Mouse (Mus musculus): ENCODE measurements around the gene 4931406C07Rik.
A peak's percentile ranks its signal among the peaks of the same experiment; 100 is the strongest.
"Not testable (repeated sequence)": the region's sequence is repeated elsewhere in the genome, so short reads cannot be mapped to it uniquely, and the experiment has no call there.

Gene 4931406C07Rik

DNA sequence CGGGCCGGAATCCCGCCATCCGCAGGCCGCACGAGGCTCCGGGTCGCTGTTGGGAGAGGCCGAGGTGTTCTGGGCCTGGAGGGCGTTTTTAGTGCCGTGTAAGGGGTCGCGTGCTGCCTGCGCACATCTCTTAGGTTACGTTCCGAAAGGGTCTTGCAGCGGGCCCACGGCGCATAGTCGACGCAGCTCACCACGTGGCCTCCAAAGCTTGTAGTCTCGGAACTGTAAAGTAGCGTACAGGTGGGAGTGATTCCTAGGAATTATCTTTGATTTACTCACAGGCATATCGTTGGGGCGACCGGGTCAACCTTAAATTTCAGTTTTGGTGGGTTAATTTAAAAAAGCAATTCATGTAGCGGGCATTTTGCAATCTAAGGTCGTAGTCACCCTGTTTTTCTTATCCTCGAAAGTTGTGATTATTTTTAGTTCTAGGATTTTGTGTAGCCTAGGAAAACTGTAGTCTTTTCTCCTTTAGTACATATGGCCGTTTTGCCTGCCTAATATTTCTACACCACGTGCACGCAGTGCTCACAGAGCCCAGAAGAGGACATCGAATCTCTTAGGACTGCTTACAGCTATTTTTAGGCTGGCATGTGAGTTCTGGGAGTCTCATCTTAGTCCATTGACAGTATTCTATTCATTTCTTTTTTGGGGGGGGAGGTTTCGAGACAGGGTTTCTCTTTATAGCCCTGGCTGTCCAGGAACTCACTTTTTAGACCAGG is at the start of gene 4931406C07Rik:
4931406C07Rik (minus strand) TSS at position 51 of the 722 bp plus-strand sequence.
- peak; percentile 57 for DNase-seq (ENCODE audit: low read depth, low spot score)

DNA sequence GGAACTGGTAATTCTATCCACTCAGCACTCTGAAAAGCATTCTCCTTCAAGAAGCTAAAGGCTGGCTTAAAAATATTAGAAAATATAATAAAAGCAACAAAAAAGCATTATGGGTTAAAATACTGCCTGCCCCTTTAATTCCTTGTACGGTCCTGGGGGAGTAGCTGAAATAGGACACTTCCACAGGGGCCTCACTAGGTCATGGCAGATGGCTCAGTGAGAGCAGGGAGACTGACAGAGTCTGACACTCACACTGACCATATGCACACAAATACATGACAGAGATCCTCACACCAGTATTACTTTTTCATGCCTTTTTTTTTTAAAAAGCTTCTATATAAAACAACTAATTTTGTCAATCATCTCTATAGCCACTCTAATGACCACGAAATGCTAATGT is 43.7 kb upstream of the 4931406C07Rik start:
- no peak for DNase-seq (ENCODE audit: low read depth, low spot score)

DNA sequence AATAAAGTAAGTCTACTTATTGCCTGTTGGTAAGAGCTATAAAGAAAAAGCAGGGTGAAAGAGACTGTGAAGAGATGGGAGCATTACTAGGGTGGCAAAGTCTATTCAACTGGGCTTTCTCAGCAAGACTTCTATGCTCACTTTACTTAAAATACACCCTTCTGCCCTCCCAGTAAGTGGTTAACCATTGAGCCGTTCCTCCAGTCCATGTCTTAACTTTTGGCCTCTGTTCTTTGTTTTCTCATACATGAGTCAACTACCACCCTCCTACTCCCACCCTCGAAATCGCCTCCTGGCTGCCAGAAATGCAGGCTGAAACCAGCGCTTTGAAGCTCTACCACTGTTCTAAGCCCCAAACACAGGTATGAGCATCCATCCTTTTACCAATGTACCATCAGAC is 31.5 kb upstream of the 4931406C07Rik start:
- DNase-seq (ENCODE audit: low read depth, low spot score): no peak

DNA sequence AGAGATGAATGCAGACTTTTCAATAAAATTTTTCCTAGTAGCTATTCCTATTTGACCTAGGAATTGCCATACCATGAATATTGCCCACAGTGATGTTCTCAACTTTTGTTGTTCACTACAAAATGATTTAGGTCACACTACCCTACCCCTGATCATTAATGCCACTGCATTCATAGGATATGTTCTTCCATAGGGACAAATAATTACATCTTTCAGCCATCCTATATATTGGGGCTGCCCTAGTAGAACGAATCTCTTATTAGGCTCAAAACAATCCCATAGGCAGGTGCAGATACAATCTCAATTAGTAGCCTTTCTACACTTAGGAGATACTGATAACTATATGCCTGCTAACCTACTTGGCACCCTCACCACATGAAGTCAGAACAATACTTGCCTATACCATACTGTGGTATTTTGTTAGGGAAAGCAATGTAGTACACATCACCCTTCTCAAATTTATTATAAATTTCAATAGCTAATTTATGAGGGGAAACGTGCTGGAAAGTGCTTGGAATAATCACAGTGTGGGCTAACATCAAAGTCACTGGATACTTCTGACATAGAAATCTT is 12.0 kb upstream of the 4931406C07Rik start:
- DNase-seq (ENCODE audit: low read depth, low spot score): no peak

DNA sequence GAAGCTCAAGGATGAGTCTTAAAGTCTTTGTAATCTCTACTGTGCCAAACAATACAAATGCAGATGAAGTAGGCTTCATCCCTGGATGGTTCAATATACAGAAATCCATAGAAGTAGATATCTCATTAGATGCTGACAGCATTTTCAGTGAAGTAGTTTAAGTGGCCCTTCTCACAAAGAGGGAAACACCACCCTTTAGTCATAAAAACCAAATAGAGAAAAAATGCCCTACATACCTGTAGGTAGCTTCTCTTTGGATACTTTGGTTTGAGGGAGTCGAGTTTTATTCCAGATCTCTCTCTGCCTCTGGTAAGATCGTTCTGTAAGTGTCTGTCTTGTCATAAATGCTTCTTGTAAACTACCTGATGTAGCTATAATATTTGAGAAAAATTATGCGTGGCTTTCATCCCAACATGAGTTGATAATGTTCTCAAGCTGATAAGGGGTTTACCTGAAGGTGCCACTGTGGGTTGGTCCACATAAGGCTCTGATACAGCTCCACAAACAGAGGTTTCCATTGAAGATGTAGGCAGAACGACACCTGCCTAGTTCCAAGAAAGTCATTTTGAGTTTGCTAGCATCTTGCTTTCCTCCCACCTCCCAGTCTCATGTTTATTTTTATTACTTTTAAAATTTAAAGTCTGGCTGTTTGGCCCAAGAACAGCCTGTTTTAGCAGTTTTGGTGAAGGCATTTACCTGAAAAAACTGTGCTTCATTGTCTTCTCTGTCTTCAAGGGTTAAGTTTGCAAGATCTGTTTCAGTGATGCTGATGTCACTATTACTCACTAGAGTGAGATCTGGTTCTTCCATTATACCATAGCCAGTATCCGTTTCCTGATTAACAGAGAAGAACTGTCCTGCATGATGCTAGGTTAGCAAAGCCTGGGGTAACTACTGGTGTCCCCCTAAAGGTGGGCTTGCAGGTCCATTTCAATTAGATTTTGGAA is 11.2 kb upstream of the 4931406C07Rik start:
- no peak for DNase-seq (ENCODE audit: low read depth, low spot score)

DNA sequence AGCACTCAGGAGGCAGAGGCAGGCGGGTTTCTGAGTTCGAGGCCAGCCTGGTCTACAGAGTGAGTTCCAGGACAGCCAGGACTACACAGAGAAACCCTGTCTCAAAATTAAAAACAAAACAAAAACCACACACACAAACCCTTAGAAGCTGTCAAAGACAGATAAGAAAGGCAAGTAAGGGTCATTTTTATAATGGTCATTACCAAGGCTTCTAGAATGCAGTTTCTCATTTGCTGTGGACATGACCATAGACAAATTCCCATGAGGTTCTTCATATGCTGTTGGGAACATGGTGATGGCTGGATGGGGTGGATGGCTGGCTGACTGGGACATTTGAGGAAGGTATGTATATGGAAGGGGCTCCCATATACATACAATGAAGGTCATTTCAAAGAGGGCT is 10.0 kb upstream of the 4931406C07Rik start:
- not testable (repeated sequence) for DNase-seq (ENCODE audit: low read depth, low spot score)

DNA sequence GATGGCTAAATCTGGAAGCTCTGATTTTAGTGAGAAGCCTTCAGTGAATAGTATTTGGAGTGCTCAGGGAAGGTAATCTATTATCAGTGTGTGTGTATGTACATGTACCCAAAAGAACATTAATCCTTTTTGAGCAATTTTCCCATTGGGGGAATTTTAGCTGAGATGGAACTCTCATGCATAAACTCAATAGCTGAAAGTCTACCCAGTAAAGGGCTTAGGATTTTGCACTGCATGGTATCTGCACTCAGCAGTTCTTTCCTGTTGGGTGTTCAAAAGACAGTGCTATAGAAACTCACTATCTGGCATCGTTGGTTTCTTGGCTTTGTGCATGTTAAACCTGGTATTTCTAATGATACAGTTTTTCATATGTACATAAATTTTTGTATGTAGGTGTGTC is 8.4 kb upstream of the 4931406C07Rik start:
- no peak for DNase-seq (ENCODE audit: low read depth, low spot score)

DNA sequence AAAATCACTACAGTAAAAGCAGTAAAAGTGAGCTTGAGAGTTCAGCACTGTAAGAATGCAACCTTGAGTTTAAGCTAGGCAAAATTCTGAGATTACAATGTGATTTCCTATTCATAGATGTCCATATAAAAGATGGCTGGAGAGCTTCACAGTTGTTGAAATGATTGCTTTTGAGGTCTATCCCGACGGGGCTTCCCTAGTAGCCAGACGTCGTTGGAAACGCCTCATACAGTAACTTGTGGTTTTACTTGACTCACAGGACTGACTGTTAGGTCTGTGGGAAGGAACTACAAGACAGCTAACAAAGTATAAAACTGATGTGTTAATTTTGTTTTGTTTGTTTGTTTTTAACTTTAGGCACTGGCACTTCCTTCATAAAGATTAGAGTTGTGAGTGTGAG is 7.4 kb upstream of the 4931406C07Rik start:
- no peak for DNase-seq (ENCODE audit: low read depth, low spot score)

DNA sequence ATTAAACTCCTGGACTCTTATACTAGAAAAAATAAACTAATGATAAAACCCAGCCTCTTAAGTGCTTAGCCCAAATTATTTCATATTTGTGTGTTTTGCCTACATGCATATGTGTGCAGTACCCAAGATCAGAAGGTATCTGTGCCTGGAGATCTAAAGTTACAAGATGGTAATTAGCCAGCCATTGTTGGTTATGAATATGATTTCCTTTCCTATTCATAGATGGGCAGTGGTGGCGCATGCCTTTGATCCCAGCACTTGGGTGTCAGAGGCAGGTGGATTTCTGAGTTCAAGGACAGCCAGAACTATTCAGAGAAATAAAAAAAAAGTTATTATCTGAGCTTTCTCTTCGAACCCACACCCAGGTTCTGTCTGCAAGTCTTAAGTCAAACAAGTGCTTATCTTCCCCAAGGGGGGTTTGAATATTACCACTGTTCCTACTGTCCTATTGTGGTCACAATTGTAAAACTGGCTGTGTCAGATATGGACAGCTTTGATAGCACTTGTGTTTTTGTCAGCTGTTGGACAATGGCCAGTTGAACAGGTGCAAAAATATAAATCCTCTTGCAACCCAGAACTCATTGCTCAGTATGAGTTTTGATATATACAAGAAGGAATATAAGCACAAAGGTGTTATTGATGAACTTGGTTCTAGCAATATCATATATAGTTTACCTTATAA is 5.9 kb upstream of the 4931406C07Rik start:
- no peak for DNase-seq (ENCODE audit: low read depth, low spot score)

DNA sequence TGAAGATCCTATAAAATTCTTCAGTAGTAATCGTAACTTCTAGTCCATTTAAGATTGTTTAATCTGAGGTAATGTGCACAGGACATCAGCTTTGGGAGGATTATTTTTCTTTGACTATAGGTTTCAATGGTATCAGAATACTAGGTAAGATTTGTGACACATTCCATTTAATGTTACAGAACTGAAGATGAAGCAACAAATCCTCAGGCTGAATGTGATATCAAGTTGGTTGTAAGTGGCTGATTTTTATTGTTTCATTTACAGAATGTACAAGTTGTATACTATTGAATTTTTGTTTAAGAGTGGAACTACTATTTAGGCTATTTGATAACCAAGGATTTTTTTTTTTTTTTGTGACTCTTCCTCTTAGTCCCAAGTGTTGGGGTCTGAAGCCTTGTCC is 3.9 kb upstream of the 4931406C07Rik start:
- DNase-seq (ENCODE audit: low read depth, low spot score): no peak

DNA sequence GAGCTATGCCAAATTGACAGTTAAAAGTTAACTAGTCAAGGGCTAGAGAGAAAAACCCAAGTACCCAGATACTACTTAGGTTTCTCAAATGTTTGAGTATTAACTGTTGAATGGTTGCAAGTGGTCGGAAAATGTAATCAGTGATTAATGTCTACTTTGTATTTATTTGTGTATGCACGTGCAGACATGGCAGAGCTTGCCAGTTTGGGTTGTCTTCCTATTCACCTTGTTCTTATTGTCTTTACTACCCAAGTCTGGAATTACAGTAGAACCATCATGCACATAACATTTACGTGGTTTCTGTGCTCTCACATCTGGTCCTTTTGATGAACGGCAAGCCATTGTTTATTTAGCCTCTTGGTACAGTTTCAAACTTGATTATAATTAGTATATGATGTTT is 3.2 kb upstream of the 4931406C07Rik start:
- DNase-seq (ENCODE audit: low read depth, low spot score): no peak

DNA sequence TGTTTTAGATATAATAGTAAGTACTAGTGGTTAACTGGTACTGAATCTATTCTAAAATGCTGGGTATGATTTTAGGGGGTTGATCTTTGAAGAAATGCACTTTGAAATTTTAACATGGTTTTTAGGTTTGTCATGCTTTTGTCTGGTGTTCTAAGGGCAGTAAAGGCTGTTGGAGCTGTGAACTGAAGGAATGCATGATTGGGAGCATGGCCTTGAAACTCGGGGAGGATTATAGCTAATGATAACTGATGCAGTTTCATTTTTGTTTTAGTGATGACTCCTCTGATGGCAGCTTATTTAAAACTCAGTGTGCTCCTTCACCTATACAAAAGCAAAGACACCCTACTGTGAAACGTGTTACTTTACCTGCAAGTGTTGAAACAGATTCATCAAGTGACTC is 2.0 kb upstream of the 4931406C07Rik start:
- DNase-seq (ENCODE audit: low read depth, low spot score): no peak

DNA sequence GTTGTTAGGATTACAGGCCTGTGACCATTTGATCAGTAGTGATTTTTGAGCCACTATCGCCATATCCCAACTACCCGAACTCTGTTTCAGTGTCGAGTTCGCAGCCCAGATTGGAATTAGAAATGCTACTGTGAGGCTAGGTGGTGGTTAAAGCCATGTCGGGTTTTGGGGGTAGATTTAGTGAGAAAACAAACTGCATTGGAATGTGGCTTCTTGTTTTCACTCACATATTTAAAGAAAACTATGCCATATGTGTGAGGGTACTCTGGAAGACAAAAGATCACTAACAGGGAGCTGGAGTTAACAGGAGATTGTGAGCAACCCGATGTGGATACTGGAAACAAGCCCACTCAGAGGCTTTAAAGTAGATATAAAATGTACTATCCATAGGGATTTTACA is 1.0 kb upstream of the 4931406C07Rik start:
- no peak for DNase-seq (ENCODE audit: low read depth, low spot score)

DNA sequence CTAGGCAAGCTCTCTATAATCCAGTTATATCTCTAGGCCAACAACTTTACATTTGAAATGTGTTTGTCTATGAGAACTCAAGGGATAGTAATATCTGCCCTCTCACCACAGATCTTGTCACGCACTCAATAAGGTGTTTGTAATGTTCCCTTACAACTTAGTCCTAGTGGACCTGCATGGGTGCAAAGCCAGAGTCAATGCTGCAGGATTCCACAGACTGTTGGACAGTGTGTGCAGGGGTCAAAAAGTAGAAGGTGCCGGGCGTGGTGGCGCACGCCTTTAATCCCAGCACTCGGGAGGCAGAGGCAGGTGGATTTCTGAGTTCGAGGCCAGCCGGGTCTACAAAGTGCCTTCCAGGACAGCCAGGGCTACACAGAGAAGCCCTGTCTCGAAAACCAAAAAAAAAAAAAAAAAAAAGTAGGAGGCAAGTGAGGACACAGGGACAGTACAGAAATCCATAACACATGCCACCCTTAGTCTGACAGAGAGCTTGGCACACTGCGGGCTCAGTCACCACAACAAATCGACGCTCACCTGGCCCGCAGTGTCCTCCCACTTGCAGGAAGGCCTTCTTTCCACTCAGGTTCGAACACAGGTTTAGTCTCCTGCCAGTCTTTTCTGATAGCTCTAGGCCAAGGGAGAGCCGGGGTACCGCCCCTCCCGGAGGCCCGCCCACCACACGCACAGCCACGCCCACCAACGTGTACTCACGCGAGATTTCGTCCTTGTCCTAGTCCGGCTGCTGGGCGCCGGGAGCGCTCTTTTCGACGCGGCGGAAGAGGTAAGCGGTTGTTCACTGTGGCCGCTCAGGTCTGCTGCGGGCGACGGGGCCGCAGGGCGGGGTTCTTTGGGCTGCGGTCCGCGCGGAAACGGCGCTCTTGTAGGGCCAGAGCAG is 498 bp downstream of the 4931406C07Rik start, which contains the start of gene Taf1d:
Taf1d (plus strand) TSS at position 712 of the 895 bp plus-strand sequence.
- peak; percentile 94 for DNase-seq (ENCODE audit: low read depth, low spot score)

DNA sequence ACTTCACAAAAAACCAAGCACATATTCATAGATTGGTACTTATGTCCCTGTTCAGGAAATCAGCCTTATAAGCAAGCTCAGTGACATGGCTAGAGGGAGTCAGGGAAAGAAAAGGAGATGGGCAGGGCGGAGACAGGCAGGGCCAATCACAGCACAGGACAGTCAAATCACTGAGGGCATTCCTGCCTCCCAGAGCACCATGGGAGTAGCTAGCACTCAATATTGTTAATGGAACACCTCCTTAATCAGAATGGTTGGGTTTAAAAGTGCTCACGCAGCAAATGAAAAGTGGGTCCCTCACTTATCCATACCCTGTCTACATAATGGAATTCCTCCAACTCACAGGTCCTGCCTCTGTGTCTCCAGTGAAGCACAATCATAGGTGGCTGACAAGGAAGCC is 3.4 kb downstream of the 4931406C07Rik start:
- no peak for DNase-seq (ENCODE audit: low read depth, low spot score)

DNA sequence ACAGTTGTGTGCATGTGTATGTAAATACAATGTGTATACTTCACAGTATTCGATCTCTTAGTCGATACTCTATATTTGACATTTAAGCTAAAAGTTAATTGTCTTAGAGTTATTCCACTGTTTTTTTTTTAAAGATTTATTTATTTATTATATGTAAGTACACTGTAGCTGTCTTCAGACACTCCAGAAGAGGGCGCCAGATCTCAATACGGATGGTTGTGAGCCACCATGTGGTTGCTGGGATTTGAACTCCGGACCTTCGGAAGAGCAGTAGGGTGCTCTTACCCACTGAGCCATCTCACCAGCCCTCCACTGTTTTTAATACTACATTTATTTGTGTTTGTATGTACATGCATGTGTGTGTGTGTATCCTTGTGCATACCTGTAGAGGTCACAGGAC is 4.2 kb downstream of the 4931406C07Rik start:
- DNase-seq (ENCODE audit: low read depth, low spot score): not testable (repeated sequence)

DNA sequence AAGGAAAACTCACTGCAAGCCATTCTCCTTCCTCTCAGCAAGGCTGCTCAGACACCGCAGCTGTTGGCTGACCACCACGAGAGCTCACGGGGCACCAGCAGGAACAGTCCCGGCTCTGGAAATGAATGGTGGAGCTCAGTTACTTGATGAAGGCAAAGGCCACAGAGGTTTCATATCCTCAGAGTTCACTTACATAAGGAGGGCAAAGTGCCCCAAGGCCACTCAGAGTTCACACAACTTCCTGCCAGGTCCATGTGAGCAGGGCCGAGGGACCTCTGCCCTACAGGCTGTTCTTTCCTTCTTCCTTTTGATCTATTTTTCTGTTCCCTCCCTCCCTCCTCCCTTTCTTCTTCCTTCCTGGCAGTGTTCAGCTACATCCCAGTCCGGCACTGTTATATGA is 4.8 kb downstream of the 4931406C07Rik start:
- no peak for DNase-seq (ENCODE audit: low read depth, low spot score)

DNA sequence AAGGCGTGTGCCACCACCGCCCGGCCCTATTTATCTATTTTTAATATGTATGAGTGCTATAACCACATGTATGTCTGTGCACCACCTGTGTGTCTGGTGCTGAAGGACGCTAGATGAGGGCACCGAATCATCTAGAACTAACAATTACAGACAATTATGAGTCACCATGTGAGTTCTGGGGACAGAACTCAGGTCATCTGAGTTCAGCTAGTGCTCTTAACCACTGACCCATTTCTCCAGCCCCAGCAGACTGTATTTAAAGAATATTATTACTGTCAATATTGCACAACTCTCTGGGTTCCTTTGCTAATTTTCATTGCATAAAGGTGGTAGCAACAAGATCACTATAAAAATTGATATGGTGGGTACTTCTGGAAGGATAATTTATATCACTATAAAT is 6.2 kb downstream of the 4931406C07Rik start:
- DNase-seq (ENCODE audit: low read depth, low spot score): no peak

DNA sequence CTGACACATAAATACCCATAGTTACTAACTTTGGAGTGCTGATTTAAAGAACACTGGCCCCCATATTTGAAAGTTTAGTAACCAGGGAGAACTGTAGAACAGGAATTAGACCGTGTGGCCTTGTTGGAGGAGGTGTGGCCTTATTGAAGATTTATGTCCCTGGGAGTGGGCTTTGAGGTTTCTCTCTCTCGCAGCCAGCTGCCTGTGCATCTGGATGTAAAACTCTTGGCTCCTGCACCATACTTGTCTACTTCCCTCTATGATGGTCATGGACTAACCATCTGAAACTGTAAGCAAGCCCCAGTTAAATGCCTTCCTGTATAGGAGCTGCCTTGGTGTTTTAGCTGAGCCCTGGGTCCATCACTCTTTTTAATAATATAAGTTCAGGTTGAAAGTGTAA is 7.8 kb downstream of the 4931406C07Rik start:
- DNase-seq (ENCODE audit: low read depth, low spot score): no peak

DNA sequence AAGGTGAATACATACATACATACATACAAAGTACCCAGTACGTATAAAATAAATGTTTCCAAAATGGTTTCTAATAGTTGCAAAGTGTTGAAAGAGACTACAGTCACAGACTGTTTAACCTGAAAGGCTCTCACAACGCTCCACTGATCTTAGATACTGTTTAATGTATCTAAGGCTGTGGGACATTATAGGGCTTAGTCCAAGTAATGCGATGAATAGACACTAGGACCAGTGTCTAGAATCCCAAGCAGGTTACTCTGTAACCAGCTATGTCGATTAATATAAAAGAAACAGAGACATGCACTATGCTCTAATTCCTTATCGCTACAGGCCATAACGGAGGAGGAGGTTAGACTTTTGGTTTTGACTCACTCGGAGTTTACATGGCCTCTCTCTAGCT is 9.1 kb downstream of the 4931406C07Rik start:
- no peak for DNase-seq (ENCODE audit: low read depth, low spot score)

DNA sequence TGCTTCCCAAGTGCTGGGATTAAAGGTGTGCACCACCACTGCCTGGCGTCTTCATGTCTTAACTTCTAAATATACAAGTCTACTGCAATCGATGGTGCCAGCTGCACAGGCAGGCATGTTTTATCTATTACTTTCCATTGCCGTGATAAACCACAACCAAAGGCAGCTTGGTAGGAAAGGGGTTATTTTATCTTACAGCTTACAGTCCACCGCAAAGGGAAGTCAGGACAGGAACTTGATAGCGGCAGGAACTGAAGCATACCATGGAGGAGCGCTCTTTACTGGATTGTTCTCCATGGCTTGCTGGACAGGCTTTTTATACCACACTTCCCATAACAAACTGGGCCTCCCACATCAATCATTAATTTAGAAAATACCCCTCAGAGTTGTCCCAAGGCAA is 17.0 kb downstream of the 4931406C07Rik start:
- no peak for DNase-seq (ENCODE audit: low read depth, low spot score)

Data from forelimb bud, embryonic 11.5 days (tissue).